Mouse (Mus musculus) stomach, postnatal 0 days (tissue): Measurements from ENCODE around the gene Aldh3a2.

Experiments
- CTCF ChIP-seq: IDR thresholded peaks from 2 replicates; pipeline ENCODE4 v1.5.1; 2016; ENCODE audit warnings: antibody characterized with exemption, low read depth, mild to moderate bottlenecking, moderate library complexity
- EP300 ChIP-seq: optimal IDR thresholded peaks from 2 replicates; pipeline ENCODE3; 2016; ENCODE audit warnings: antibody characterized with exemption

DNA sequence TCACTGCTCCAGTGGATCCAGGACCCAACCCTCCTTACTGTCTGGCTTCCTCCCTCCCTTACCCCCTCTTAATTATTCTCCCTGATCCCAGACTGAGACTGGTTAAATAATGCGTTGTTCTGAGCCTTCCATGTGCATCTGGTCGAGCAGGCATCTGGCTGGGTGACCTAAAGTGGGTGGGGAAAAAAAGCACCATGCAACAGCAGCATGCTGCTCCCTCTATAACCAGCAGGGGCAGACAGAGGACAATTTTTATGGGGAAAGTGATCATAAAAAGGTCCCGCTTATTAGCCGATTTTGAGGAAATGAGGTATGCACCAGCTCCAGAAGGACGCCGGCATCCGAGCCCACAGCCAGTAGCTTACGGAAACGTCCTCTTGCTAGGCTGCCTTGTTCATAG, 35.9 kb downstream of the Aldh3a2 start:
- TF ChIP-seq CTCF (peak; percentile 91), EP300 (no peak)
